Mouse (Mus musculus) lung, postnatal 25 days (tissue): ENCODE data around the gene Gcn1l1.
"Not testable (repeated sequence)": the region's sequence is repeated elsewhere in the genome, so short reads cannot be mapped to it uniquely, and the experiment has no call there.

Experiments used
- DNase-seq: peaks from one replicate; pipeline ENCODE4 v3.0.0; 2022; ENCODE audit warnings: low spot score

The Gcn1l1 gene

DNA sequence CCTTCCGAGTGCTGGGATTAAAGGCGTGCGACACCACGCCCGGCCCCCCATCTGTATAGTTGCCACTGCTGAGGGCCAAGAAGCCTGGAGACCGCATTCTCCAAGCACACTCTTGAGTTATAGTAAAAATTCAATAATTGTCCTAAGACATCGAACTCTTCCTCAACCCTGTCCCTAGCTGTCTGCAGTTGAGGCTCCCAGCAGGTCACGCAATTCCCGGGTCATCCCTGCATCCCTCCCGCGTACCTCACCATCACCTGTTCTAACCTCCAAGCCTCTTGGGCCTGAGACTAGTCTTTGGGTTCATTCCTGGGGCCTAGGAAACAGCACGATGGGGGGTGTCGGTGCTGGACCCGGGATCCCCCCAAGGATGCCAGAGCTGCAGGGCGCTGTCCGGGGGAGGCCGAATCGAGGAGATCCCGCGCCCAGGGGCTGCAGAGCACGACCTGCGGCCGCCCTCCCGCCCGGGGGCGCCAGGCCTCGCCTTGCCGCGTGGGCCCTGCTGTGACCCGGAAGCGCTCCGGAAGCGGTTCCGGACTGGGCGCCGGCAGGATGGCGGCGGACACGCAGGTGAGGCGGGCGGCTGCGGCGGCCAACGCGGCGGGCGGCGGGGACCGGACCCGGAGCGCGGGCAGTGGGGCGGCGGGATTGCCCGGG is at the start of gene Gcn1l1:
Gene Gcn1l1, plus strand, starts transcription at position 518 of the 657 bp plus-strand sequence.
- DNase-seq, result peak; percentile 76

DNA sequence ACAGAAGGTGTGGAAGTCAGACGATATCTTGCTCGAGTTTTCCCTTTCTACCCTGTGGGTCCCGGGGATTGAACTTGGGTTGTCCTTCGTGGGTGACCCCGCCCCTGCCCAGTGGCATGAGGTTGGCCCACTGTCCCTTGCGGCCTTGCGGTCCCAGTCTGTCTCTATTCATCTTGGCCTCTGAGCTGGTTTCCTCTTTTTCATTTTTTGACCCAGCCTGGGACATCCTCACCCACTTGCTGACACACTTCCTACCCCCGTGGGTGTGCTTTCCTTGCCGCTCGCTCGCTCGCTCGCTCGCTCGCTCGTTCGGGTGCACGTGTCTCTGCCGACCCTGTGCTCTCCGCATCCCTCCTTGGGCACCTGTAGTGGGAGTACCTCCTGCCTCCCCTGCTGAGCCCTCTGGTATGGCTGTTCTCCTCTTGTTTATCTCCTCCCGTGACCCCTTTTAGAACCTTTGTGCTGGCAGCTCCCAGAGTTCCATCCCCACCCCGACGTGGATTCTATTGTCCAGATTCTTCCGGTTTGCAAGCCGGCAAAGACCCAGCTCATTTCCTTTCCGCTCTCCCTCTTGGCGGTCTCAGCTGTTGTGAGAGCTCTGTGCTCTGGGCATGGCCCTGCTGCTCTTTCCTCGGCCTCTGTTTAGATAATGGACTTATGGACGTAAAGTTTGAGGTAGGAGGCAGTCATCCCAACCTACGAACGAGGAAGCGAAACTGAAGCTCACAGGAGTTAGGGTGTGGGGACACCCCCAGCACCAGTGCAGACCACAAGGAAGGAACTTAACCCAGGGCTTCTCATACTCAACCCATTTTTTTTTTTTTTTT is 48.8 kb upstream of the Gcn1l1 start:
- peak; percentile 83 for DNase-seq

DNA sequence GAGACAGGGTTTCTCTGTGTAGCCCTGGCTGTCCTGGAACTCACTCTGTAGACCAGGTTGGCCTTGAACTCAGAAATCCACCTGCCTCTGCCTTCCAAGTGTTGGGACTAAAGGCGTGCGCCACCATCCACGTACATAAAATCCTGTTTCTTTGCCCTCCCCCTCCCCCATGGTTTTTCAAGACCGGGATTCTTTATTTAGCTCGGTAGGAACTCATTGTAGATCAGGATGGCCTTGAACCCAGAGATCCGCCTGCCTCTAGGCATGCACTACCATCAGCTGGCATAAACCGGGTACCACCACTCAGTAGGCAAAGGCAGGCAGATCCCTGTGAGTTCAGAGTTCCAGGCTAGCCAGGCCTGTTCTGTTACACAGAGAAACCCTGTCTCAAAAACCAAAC is 48.1 kb upstream of the Gcn1l1 start:
- no peak for DNase-seq

DNA sequence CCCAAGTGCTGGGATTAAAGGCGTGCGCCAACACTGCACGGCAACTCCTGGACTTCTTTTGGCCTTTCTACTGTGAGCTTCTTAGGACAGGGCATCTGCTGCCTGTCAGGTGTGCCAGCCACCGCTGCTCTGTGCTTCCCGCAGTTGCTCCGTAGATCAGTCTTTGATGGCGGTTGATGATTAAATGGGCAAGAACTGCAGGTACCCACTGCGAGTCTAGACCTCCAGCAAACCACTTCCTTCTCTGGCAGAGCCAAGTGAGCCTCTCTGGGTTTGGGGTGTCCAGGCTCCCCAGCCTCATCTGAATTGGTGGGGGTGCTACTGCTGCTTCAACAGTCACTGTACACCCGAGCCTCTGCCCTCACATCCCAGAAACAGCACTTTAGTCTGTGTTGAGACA is 47.6 kb upstream of the Gcn1l1 start:
- DNase-seq, result no peak

- not testable (repeated sequence) for DNase-seq
These were observed 46.8 kb upstream of the Gcn1l1 start for GRCm38 (mm10) chr5:115518214-115518613.

GRCm38 (mm10) chr5:115520325-115520869 is 44.7 kb upstream of the Gcn1l1 start:
- DNase-seq, result no peak

DNA sequence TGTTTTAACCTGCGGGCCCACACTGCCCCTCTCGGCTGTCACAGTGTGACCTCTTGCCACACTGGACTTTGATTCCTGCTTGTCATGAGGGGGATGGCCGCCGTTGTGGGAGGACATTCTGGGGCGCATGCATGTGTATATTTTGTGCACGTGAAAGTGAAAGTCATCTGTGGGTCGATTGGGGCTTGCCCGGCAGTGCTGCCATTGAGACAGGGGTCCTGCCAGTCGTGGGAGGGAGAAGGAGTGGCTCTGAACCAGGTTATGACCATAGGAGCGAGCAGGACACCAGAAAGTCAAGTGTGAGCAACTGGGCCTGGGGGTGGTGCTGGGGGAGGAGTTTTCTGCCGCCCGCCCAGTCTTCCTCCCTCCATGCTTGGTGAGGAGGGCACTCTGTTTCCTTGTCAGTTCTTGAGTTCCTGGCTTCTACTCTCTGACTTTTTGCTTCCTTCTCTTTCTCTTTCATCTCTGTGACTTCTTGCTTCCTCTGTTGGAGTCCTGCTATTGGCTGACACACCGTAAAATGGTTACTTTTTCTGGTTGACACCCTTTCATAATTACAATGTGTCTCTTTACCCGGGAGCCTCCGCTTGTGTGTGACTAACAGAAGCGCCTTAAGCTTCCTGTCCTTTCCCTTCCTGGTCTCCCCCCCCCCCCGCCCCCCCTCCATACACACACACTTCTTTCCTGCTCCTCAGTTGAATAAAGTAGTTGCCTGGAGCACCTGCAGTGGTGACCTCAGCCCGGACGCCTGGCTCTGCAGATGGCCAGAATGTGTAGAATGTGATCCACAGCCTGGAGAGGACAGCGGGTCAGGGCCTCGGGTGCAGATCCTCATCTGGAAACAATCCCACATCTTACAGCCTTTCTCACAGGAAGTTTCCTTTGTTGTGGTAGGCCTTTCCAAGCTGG is 43.2 kb upstream of the Gcn1l1 start:
- no peak for DNase-seq

GRCm38 (mm10) chr5:115522531-115522930 is 42.5 kb upstream of the Gcn1l1 start:
- DNase-seq, result no peak

- DNase-seq, result no peak
These were observed 42.0 kb upstream of the Gcn1l1 start for GRCm38 (mm10) chr5:115522981-115523499.

GRCm38 (mm10) chr5:115523971-115524370 is 41.1 kb upstream of the Gcn1l1 start:
- DNase-seq, result no peak

- DNase-seq, result no peak
These were observed 40.6 kb upstream of the Gcn1l1 start for GRCm38 (mm10) chr5:115524471-115524870.

DNA sequence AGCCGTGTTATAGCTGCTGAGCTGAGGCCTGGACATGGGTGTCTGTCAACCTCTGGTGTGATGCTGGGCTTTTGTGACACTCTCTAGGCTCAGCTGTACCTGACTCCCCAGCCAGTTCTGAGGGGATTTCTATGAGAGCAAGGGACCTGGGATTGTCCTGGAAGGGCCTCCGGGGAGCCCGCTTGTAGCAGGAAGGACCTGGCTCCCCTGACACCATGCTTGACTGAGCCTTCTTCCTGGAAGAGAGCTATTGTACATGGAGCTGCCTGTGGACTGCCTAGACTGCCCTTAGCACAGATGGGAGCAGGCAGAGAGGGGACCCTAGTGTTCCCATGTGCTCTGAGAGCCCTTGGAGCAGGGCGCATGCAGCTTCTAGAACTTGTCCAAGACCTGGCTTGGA is 39.6 kb upstream of the Gcn1l1 start:
- DNase-seq, result no peak

GRCm38 (mm10) chr5:115525943-115526342 is 39.1 kb upstream of the Gcn1l1 start:
- no peak for DNase-seq

GRCm38 (mm10) chr5:115526456-115527202 is 38.4 kb upstream of the Gcn1l1 start:
- no peak for DNase-seq

DNA sequence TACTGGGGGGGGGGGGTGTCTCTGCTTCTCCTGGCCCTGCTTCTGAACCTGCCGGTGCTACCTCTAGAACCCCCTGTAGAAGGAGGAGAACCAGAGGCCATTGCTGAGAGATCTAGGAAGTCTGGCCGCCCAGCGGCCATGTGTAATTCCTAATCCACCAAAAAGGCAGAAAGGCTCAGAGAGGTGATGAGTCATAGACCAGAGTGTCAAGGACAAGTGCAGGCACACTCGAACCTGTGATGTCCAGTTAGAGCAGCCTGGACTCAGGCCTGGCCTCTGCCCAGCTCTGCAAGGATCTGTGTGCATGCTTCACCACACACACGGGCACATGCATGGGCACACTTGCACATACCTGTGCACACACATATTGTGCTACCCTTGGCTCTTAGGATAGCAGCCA is 36.9 kb upstream of the Gcn1l1 start:
- DNase-seq, result no peak

- DNase-seq, result no peak
These were observed 35.7 kb upstream of the Gcn1l1 start for GRCm38 (mm10) chr5:115529364-115529741.

- DNase-seq, result no peak
These were observed 35.2 kb upstream of the Gcn1l1 start for GRCm38 (mm10) chr5:115529742-115530446.

GRCm38 (mm10) chr5:115530447-115530809 is 34.6 kb upstream of the Gcn1l1 start:
- DNase-seq, result no peak

DNA sequence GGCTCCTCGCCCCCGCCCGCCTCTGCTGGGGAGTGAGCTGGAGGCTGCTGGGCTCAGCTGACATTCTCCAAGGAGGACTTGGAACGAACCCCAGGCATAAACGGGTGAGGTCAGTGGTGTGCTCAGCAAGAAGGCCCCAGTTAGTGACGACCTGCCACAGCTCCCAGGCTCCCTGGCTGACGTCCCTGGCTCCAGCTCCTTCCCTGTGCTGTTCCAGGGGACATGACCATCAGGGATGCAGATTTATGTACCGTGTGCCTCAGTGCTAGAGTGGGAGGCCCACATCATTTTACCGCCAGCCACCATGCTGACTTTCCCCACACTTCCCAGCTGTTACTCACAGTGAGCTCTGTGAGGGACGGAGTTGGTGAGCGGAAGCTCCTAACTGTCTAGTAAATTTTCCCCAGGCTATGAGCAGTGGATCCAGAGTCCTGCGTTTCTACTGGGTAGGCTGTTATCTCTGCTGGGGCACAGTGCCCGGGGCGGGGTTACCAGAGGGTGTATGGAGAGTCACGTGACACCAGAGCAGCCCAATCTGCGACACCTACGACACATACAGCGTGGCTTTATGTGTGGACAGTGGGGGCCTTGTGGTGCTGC is 33.3 kb upstream of the Gcn1l1 start:
- peak; percentile 82 for DNase-seq

GRCm38 (mm10) chr5:115534290-115534731 is 30.7 kb upstream of the Gcn1l1 start:
- DNase-seq, result no peak
